Mouse (Mus musculus) hindbrain, embryonic 11.5 days (tissue): ENCODE results near the gene Bloc1s5. TPM values are rescaled to one million over a fixed set of nuclear protein-coding genes. Genes with fewer than 3 reads are reported as not detected.

Experiments used
- polyA plus RNA-seq: library from polyadenylated mRNA; unstranded; fragments of >200 nt; fragmentation: Nextera tagmentation; extraction: Ambion mirVana; gene quantifications from 2 replicates; pipeline ENCODE4 v1.2.1, GENCODE M21; 2014

Bloc1s5 gene
- polyA plus RNA-seq, 1 experiment from 2014 or later = 24.1 TPM

Other genes with a start within 250 kb of the Bloc1s5 start
- gene Txndc5, start 106.3 kb downstream of the Bloc1s5 start, polyA plus RNA-seq = 118 and 138 TPM in 2 replicates
- gene Eef1e1, start 23.9 kb upstream of the Bloc1s5 start, polyA plus RNA-seq = 69.3 and 69.9 TPM in 2 replicates